Mouse (Mus musculus) myocyte (in vitro differentiated cells): ENCODE data around the gene Olfr535.

Experiments
- E2F4 ChIP-seq: IDR thresholded peaks from one replicate; pipeline ENCODE4 v1.6.1; 2011; ENCODE audit warnings: mild to moderate bottlenecking, control low read depth, moderate library complexity; ENCODE audit not compliant: insufficient read depth
- MAX ChIP-seq: IDR thresholded peaks from one replicate; pipeline ENCODE4 v1.6.1; 2011; ENCODE audit warnings: low read depth, mild to moderate bottlenecking, control low read depth
- POLR2A ChIP-seq: IDR thresholded peaks from one replicate; pipeline ENCODE4 v1.6.1; 2011; ENCODE audit warnings: low read depth, mild to moderate bottlenecking, control low read depth, moderate library complexity; ENCODE audit not compliant: insufficient read length
- POLR2AphosphoS2 ChIP-seq: IDR thresholded peaks from one replicate; pipeline ENCODE4 v1.6.1; 2011; ENCODE audit warnings: low read depth, control low read depth; ENCODE audit not compliant: insufficient read length
- TCF12 ChIP-seq: IDR thresholded peaks from one replicate; pipeline ENCODE4 v1.6.1; 2011; ENCODE audit warnings: mild to moderate bottlenecking, control low read depth; ENCODE audit not compliant: poor library complexity, insufficient read depth, severe bottlenecking

DNA sequence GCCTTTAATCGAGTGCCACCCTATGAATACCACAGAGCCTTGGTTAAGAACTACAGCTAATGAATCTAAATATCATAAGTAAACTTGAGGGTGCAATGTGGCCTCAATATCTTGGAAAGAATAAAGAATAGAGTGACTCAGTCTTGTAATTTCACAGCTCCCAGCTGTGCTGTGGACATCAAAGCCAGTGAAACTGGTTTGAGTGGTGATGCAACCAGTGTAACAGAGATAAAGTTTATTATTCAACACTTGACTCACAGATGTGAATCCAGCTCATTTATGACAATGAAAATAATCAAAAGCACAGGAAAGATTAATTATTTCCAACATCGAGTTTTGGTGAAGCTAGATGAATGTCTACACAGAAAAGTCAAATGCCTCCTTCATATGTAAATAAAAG, 55.7 kb downstream of the Olfr535 start:
- TF ChIP-seq POLR2A (no peak), TCF12 (no peak), E2F4 (no peak), POLR2AphosphoS2 (no peak), MAX (no peak)
